Mouse (Mus musculus) embryonic facial prominence, embryonic 15.5 days (tissue): ENCODE results near the gene Nmnat3. TPM values are rescaled to one million over a fixed set of nuclear protein-coding genes. Genes with fewer than 3 reads are reported as not detected.

Source experiments
- ATAC-seq: fragments of 200-750 bp; cut with Nextera tagmentation; 2 replicates; pipeline ENCODE4 v1.8.0; 2017; ENCODE audit warnings: low read depth, moderate TSS enrichment; ENCODE audit not compliant: insufficient number of reproducible peaks, low FRiP score, low TSS enrichment
- H3K27ac ChIP-seq: fragments of 300-500 bp; sonication (generic); replicated peaks from 2 replicates; pipeline ENCODE4 v1.5.1; 2015; ENCODE audit warnings: mild to moderate bottlenecking, inconsistent platforms
- H3K27me3 ChIP-seq: fragments of 300-500 bp; sonication (generic); 2 replicates; pipeline ENCODE4 v1.6.1; 2015; ENCODE audit warnings: inconsistent platforms
- H3K36me3 ChIP-seq: fragments of 300-500 bp; sonication (generic); 2 replicates; pipeline ENCODE4 v1.6.1; 2015; ENCODE audit warnings: mild to moderate bottlenecking, inconsistent platforms
- H3K4me1 ChIP-seq: fragments of 300-500 bp; sonication (generic); 2 replicates; pipeline ENCODE4 v1.6.1; 2015; ENCODE audit warnings: inconsistent platforms
- H3K4me2 ChIP-seq: fragments of 300-500 bp; sonication (generic); replicated peaks from 2 replicates; pipeline ENCODE4 v1.6.1; 2015; ENCODE audit warnings: mild to moderate bottlenecking, inconsistent platforms
- H3K4me3 ChIP-seq: fragments of 300-500 bp; sonication (generic); replicated peaks from 2 replicates; pipeline ENCODE4 v1.5.1; 2015; ENCODE audit warnings: mild to moderate bottlenecking, inconsistent platforms
- H3K9ac ChIP-seq: fragments of 300-500 bp; sonication (generic); 2 replicates; pipeline ENCODE4 v1.6.1; 2015; ENCODE audit warnings: inconsistent platforms
- H3K9me3 ChIP-seq: fragments of 300-500 bp; sonication (generic); replicated peaks from 2 replicates; pipeline ENCODE4 v1.6.1; 2016; ENCODE audit warnings: inconsistent platforms
- WGBS: fragments of 180-500 bp; shearing (Covaris S2); methylation state at CpG from one replicate; pipeline ENCODE4 v1.1.7; 2015; 5-methylcytosine and 5-hydroxymethylcytosine counted together
- polyA plus RNA-seq: library from polyadenylated mRNA; unstranded; fragments of >200 nt; fragmentation: Nextera tagmentation; extraction: Ambion mirVana; gene quantifications from 2 replicates; pipeline ENCODE4 v1.2.1, GENCODE M21; 2015

Nmnat3 gene
- polyA plus RNA-seq, 1 experiment from 2014 or later = 7.9 TPM

DNA sequence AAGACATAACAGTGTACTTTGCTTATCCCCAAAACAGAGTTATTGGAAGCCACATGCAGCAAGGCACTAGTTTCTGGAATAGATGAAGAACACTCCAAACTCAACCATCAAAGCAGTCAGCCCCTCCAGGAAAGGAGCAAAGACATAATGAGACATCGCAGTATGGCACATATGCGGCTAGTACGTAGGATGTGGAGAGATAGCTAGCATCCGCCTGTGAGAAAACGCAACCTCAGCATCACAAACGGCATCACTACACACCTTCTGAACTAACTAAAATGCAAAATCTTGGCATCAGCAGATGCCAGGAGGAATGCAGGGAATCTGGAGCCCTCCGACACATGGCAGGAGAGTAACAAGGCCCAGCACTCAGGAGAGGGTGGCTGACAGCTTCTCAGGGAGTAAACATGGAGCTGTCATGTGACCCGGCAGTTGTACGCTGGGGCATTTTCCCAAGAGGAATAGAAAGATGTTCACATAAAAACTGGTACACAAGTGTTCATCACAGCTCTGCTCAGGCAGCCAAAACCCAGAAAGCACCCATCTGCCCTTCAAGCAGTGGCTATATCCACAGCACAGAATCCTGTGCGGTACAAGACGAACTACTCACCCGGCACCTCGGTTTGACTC lies 80.2 kb downstream of the Nmnat3 start:
- H3K4me3 ChIP-seq = no peak overlapping the region
- H3K9me3 ChIP-seq = no peaks in the 10 kb centered on the region
- no peak overlapping the region for H3K27ac ChIP-seq
- no peak overlapping the region for H3K4me2 ChIP-seq
- H3K9ac ChIP-seq = no peak overlapping the region
- no peaks in the 10 kb centered on the region for H3K4me1 ChIP-seq
- no peak for ATAC-seq
- H3K36me3 ChIP-seq = no peaks in the 10 kb centered on the region
- 84% methylated on average over 13 of the region's 13 CpGs for WGBS
- no peaks in the 10 kb centered on the region for H3K27me3 ChIP-seq

DNA sequence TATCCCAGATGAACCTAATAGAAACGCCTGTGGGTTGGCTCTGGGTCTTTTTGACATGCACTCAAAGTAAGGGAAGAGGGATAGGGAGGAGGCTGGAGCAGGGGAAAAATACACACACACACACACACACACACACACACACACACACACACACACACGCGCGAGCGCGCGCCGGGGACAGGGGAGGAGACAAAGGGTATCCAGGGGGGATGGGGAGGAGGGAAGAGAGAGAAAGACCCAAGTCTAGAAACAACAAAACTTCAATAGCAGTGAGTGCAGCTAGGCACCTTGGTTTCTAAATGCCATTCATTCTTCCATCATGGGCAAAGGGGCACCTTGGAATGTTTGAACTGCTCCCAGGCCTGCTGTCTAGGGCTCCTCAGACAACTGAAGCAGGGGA lies 82.5 kb downstream of the Nmnat3 start:
- no peak overlapping the region for H3K27ac ChIP-seq
- no peaks in the 10 kb centered on the region for H3K36me3 ChIP-seq
- ATAC-seq = no peak
- H3K4me1 ChIP-seq = no peaks in the 10 kb centered on the region
- 57% methylated on average over 8 of the region's 8 CpGs for WGBS
- H3K9ac ChIP-seq = no peak overlapping the region
- no peaks in the 10 kb centered on the region for H3K27me3 ChIP-seq
- H3K4me2 ChIP-seq = no peak overlapping the region
- no peak overlapping the region for H3K4me3 ChIP-seq
- no peaks in the 10 kb centered on the region for H3K9me3 ChIP-seq

DNA sequence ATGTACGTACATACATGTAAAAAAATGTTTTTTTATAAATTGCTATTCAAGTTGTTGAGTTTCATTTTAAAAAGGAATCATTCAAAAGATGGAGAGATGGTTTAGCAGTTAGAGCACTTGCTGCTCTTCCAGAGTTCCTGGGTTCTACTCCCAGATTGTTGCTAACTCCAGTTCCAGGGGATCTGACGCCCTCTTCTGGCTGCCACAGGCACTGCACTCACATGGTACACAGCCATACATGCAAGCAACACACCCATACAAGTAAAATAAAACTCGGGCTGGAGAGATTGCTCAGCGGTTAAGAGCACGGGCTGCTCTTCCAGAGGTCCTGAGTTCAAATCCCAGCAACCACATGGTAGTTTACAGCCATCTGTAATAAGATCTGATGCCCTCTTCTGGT lies 86.1 kb downstream of the Nmnat3 start:
- Histone ChIP-seq H3K27ac (no peak overlapping the region), H3K9ac (no peak overlapping the region), H3K27me3 (no peaks in the 10 kb centered on the region), H3K4me2 (no peak overlapping the region), H3K4me3 (no peak overlapping the region), H3K4me1 (no peaks in the 10 kb centered on the region), H3K9me3 (no peaks in the 10 kb centered on the region), H3K36me3 (no peaks in the 10 kb centered on the region)
- WGBS = 92% methylated on average over 5 of the region's 5 CpGs
- no peak for ATAC-seq

DNA sequence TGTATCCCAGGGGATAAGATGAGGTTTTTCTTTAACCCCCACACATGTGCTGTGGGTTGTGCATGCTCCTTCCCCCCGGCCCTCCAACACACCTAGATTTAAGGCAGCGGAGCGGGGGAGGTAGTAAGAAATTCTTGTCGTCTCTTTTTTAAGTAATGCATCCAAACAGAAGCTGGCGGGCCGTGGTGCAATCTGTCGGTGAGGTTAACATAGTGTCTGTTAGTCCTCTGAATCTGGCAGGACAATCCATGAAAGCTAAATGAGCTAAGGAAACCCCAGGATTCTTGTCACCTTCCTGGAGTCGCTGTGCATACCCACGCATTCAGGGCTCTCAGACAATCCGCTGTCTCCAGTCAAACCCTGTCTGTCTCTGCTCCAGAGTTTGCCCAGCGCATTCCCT lies 87.7 kb downstream of the Nmnat3 start:
- Histone ChIP-seq H3K27ac (no peak overlapping the region), H3K9ac (no peak overlapping the region), H3K4me3 (no peak overlapping the region), H3K9me3 (no peaks in the 10 kb centered on the region), H3K27me3 (no peaks in the 10 kb centered on the region), H3K4me2 (no peak overlapping the region), H3K36me3 (no peaks in the 10 kb centered on the region), H3K4me1 (no peaks in the 10 kb centered on the region)
- 67% methylated on average over 11 of the region's 11 CpGs for WGBS
- ATAC-seq = no peak

DNA sequence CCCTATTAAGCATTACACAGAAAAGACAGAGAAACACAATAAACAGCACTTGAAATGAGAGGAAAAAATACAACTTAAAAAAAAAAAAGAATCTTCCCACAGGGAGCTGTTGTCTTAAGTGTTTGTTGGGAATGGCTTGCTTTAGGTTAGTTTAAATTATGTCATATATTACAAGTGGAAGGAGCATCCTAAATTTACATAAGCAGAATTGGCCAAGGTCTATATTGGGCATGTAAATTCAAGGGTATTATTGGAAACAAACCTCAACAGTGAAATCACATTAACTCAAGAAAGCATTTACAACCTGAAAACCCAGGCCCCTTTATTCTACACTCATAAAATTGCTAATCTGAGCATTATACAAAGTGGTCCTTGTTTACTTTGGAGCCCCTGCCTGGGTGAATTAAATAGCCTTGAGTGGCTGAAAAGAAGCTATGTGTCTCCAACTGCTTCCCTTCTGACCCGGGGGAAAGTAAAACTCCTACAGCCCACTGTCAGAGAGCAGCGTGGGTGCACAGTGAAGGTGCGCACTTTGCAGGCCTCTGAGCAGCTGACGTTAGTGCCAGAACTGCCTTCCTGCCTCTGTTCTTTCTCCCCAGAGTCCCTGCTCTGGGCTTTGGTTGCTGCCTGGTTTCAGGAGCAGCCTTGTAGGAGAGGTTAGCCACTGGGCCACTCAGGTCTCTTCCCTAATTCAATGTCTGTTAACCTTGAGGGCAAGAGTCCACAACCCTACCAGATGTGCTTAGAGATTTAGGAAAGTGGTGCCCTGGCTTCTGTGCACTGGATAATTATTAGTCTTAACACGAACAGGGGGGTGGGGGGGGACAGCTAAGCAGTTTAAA lies 88.3 kb downstream of the Nmnat3 start:
- Histone ChIP-seq H3K36me3 (no peaks in the 10 kb centered on the region), H3K4me1 (no peaks in the 10 kb centered on the region), H3K9me3 (no peaks in the 10 kb centered on the region), H3K4me2 (no peak overlapping the region), H3K9ac (no peak overlapping the region), H3K4me3 (no peak overlapping the region), H3K27me3 (no peaks in the 10 kb centered on the region), H3K27ac (no peak overlapping the region)
- no peak for ATAC-seq
- 33% methylated on average over 5 of the region's 5 CpGs for WGBS

DNA sequence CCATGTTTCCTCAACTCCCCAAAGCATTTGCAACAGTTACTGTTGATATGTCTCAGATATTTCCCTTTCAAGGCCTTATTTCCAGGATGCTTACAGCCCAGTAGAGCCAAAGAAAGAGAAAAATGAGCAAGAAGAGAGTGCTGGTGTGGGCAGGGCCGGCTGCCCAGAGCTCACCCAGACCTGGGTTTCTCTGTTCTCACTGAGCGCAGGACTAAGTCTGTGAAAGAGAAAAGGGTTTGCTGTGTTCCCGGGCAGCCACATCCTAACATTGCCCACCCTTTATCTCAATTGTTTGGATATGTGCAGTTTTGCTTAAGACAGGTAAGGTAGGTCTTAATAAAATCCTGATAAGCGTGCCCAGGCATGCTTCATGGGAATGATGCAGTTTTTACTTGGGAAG lies 92.5 kb downstream of the Nmnat3 start:
- Histone ChIP-seq H3K4me2 (no peak overlapping the region), H3K27me3 (no peaks in the 10 kb centered on the region), H3K9me3 (no peaks in the 10 kb centered on the region), H3K4me1 (no peaks in the 10 kb centered on the region), H3K27ac (no peak overlapping the region), H3K36me3 (no peaks in the 10 kb centered on the region), H3K4me3 (no peak overlapping the region), H3K9ac (no peak overlapping the region)
- WGBS = 60% methylated on average over 4 of the region's 4 CpGs
- ATAC-seq = no peak

DNA sequence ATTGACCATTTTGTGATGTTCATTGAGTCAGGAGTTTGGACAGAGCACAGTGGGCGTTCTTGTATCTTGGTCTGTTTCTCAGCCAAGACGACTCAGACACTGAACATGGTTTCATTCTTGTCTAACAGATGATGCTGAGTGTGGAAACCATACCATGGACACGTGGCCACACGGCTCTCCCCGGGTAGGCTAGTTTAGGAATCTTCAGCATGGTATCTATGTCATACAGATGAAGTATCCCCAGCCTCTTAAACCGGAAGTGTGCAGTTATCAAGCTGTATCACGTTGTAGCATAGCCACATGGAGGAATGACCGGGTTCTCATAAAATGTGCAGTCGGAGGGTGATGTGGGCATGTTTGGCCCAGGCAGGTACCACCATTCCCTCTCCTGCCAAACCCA lies 93.4 kb downstream of the Nmnat3 start:
- Histone ChIP-seq H3K9me3 (no peaks in the 10 kb centered on the region), H3K9ac (no peak overlapping the region), H3K27me3 (no peaks in the 10 kb centered on the region), H3K4me1 (no peaks in the 10 kb centered on the region), H3K36me3 (no peaks in the 10 kb centered on the region), H3K4me3 (no peak overlapping the region), H3K27ac (no peak overlapping the region), H3K4me2 (no peak overlapping the region)
- ATAC-seq = no peak
- 91% methylated on average over 9 of the region's 9 CpGs for WGBS

DNA sequence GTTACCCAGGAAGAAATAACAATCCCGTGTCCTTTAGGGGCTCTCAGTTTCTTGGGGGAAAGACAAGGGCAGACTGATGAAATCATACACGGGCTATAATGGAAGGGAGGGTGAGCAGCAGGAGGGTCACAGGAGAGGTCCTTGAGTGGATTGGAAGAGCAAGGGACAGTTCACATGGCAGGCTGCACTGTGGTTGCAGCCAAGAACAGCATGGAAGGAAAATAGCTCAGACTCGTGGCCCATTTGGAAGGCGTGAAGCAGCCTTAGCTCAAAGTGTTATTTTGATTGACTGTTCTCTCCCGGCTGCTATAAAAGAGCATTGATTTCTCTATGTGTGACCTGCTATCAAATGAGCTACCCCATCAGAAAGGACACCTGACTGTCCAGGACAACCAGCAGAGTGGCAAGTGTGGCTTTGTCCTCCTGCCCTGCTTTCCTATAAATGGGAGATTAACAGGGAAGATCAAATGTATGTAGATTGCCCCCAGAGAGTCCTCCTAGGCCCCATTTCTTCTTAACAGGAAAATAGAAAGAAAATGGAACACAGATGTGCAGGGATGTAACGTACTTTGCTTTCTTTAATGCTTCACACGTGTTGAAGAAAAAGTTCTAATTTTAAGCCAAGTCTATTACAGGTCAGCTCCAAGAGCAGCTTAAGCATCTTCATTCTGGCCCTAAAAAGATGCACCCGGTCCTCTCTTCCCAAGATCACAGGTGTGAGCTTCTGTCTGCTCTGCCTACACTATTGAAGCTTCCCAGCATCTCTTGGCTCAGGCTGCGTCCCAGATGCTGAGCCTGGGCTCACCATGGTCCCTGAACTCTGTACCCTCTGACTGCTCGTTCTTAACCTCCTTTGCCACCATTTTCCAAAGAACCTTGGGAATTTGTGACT lies 100.8 kb downstream of the Nmnat3 start:
- Histone ChIP-seq H3K36me3 (no peaks in the 10 kb centered on the region), H3K27me3 (no peaks in the 10 kb centered on the region), H3K27ac (no peak overlapping the region), H3K4me2 (no peak overlapping the region), H3K4me1 (peaks cover 10% of the 10 kb centered on the region; the same call in 1 of the 2 replicates), H3K9ac (no peak overlapping the region), H3K9me3 (no peaks in the 10 kb centered on the region), H3K4me3 (no peak overlapping the region)
- no peak for ATAC-seq
- WGBS = 45% methylated on average over 10 of the region's 10 CpGs

DNA sequence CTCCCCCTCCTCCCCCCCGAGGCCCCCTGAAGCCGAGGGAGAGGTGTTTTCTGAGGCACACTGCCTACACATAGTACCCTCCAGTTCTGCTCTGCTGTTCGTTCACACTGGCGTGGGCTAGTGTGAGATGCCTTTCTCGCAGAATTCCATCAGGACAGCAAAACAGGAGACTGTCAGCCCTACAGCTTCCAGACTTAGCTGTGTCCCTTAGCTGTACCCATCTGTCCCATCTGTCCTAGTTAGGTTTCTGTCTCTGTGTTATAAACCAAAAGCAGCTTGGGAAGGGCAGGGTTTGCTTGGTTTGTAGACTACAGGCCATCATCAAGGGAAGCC lies 101.4 kb downstream of the Nmnat3 start:
- no peak overlapping the region for H3K9ac ChIP-seq
- H3K4me3 ChIP-seq = no peak overlapping the region
- no peak overlapping the region for H3K27ac ChIP-seq
- no peaks in the 10 kb centered on the region for H3K36me3 ChIP-seq
- no peak for ATAC-seq
- no peak overlapping the region for H3K4me2 ChIP-seq
- no peaks in the 10 kb centered on the region for H3K9me3 ChIP-seq
- peaks cover 10% of the 10 kb centered on the region; the same call in 1 of the 2 replicates for H3K4me1 ChIP-seq
- WGBS = 55% methylated on average over 5 of the region's 5 CpGs
- no peaks in the 10 kb centered on the region for H3K27me3 ChIP-seq

DNA sequence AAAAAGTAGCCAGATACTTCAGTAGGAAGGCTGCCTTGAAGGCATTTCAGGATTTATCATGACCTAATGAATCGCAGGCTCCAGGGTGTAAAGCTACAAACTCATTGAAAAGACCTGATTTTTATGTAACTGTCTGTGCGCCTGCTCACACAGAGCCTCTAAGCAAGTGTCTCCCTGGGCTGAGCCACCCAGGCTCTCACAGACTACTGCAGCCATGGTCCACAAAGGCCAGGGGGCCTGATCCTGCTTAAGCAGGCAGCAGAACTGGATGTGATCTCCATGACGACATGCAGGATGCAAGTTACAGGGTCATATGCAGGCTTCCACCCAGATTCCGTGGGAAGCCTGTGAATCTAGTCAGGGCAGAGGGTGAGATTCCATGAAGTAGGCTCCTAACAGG lies 106.3 kb downstream of the Nmnat3 start:
- WGBS = 66% methylated on average over 4 of the region's 4 CpGs
- no peak overlapping the region for H3K9ac ChIP-seq

DNA sequence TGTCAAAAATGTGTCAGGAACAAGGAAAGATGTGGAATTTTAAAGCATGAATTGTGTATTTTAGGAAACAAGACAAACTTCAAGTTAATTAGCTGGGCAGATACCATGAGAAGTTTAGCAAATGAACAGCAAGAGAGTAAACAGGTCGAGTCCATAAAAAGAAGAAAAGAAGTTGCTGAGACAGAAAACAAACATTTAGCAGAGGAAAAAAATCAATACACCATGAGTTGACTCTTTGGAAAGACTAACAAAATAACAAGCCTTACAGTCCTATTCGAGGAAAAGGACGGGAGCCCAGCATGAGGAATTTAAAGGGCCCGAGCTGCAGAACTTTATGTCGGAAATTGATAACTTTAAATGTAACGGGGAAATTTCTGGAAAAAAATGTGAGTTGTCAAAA lies 110.0 kb downstream of the Nmnat3 start:
- no peaks in the 10 kb centered on the region for H3K27me3 ChIP-seq
- no peaks in the 10 kb centered on the region for H3K36me3 ChIP-seq
- no peaks in the 10 kb centered on the region for H3K4me1 ChIP-seq
- H3K4me2 ChIP-seq = no peak overlapping the region
- ATAC-seq = no peak
- no peak overlapping the region for H3K9ac ChIP-seq
- WGBS = 75% methylated on average over 6 of the region's 6 CpGs
- no peak overlapping the region for H3K27ac ChIP-seq
- no peak overlapping the region for H3K4me3 ChIP-seq
- H3K9me3 ChIP-seq = no peaks in the 10 kb centered on the region

More for the DNA sequence above, 106.3 kb downstream of the Nmnat3 start:
- no peaks in the 10 kb centered on the region for H3K9me3 ChIP-seq
- no peak for ATAC-seq
- no peak overlapping the region for H3K4me2 ChIP-seq
- no peak overlapping the region for H3K27ac ChIP-seq
- H3K27me3 ChIP-seq = no peaks in the 10 kb centered on the region
- H3K36me3 ChIP-seq = no peaks in the 10 kb centered on the region
- H3K4me3 ChIP-seq = no peak overlapping the region
- H3K4me1 ChIP-seq = no peaks in the 10 kb centered on the region
